Mouse (Mus musculus): ENCODE data around the gene Olfr62. TPM values are rescaled to one million over a fixed set of nuclear protein-coding genes. Genes with fewer than 3 reads are reported as not detected.

Olfr62 gene
- total RNA-seq (2014; rRNA removed) (not detected in 2 replicates), polyA plus RNA-seq (2015; fragmentation: Nextera tagmentation; extraction: Ambion mirVana) (not detected in 2 replicates)

DNA sequence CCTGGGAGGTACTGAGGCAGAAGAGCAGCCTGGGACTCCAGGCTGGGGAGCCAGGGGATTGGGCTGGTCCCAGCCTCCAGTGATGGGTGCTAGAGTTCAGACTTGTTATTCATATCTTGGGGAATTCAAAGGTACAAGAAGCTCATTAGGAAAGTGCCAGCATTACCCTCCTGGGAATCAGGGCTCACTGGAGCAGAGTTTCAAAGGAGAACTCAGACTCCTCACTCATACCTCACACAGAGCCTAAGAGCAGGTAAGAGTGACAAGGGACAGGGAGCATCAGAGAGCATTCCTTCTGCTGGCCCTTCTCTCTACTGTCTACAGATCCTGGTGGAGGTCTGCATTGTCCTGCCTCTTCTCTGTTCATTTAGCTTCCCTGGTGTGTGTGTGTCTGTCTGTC lies at the start of gene Olfr62:
TSS of gene Olfr62 (plus strand) at position 301 of the 400 bp plus-strand sequence.
- no peak for DNase-seq (ENCODE audit: low spot score)
- Histone ChIP-seq H3K9me3 (ENCODE audit: low read length) (no peaks in the 10 kb centered on the region), H3K4me3 (ENCODE audit: low read depth, low read length) (no peak within 1 kb of the TSS), H3K4me2 (ENCODE audit: low read depth, low read length, poor library complexity, severe bottlenecking) (no peak within 1 kb of the TSS), H3K4me1 (ENCODE audit: insufficient read depth, low read length) (no peaks in the 10 kb centered on the region), H3K27ac (ENCODE audit: low read depth, low read length) (no peak within 1 kb of the TSS), H3K36me3 (ENCODE audit: insufficient read depth, low read length) (no peaks in the 10 kb centered on the region), H3K27me3 (ENCODE audit: insufficient read depth, low read length) (no peaks in the 10 kb centered on the region), H3K9ac (replicated peaks; ENCODE audit: low read length, poor library complexity, severe bottlenecking) (no peak within 1 kb of the TSS)
- ATAC-seq (ENCODE audit: low FRiP score) = no peak
- no peak for TF ChIP-seq CTCF (IDR thresholded peaks at IDR 0.05)

- no peak overlapping the region for H3K9ac ChIP-seq (replicated peaks; ENCODE audit: low read length, poor library complexity, severe bottlenecking)
- WGBS = 72% methylated on average over 3 of the region's 3 CpGs
- no peak for TF ChIP-seq CTCF (IDR thresholded peaks at IDR 0.05)
- DNase-seq (ENCODE audit: low spot score) (no peak), ATAC-seq (ENCODE audit: low FRiP score) (no peak)
- H3K27ac ChIP-seq (ENCODE audit: low read depth, low read length) = no peak overlapping the region
- no peaks in the 10 kb centered on the region for H3K4me1 ChIP-seq (ENCODE audit: insufficient read depth, low read length)
- H3K4me3 ChIP-seq (ENCODE audit: low read depth, low read length) = no peak overlapping the region
- no peaks in the 10 kb centered on the region for H3K36me3 ChIP-seq (ENCODE audit: insufficient read depth, low read length)
- H3K27me3 ChIP-seq (ENCODE audit: insufficient read depth, low read length) = no peaks in the 10 kb centered on the region
- no peak overlapping the region for H3K4me2 ChIP-seq (ENCODE audit: low read depth, low read length, poor library complexity, severe bottlenecking)
- no peaks in the 10 kb centered on the region for H3K9me3 ChIP-seq (ENCODE audit: low read length)
Measured at GRCm38 (mm10) chr4:118609836-118610235, 48.9 kb upstream of the Olfr62 start.

DNA sequence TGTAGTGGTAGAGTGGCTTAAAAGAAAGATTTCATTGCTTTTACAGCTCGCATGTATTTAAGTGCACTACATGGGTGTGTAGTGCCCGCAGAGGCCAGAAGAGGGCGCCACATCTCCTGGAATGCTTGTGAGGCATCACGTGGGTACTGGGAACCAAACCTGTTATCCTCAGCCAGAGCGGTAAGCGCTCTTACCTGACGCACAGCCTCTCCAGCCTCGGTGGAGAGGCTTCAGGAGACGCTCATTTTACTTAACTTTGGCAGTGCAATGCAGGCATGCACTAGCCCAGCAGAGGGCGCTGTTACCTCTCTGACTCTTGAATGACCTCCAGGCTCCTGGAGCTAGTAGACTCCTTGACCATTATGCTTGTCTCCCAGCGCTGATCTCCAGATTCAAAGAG lies 46.1 kb upstream of the Olfr62 start:
- 24% methylated on average over 11 of the region's 11 CpGs for WGBS
- TF ChIP-seq CTCF (IDR thresholded peaks at IDR 0.05) = peak; percentile 46
- Histone ChIP-seq H3K4me1 (ENCODE audit: insufficient read depth, low read length) (no peaks in the 10 kb centered on the region), H3K9ac (replicated peaks; ENCODE audit: low read length, poor library complexity, severe bottlenecking) (no peak overlapping the region), H3K36me3 (ENCODE audit: insufficient read depth, low read length) (no peaks in the 10 kb centered on the region), H3K27ac (ENCODE audit: low read depth, low read length) (no peak overlapping the region), H3K4me3 (ENCODE audit: low read depth, low read length) (no peak overlapping the region), H3K4me2 (ENCODE audit: low read depth, low read length, poor library complexity, severe bottlenecking) (no peak overlapping the region), H3K27me3 (ENCODE audit: insufficient read depth, low read length) (no peaks in the 10 kb centered on the region), H3K9me3 (ENCODE audit: low read length) (no peaks in the 10 kb centered on the region)
- ATAC-seq (ENCODE audit: low FRiP score) (no peak), DNase-seq (ENCODE audit: low spot score) (peak; percentile 17)

DNA sequence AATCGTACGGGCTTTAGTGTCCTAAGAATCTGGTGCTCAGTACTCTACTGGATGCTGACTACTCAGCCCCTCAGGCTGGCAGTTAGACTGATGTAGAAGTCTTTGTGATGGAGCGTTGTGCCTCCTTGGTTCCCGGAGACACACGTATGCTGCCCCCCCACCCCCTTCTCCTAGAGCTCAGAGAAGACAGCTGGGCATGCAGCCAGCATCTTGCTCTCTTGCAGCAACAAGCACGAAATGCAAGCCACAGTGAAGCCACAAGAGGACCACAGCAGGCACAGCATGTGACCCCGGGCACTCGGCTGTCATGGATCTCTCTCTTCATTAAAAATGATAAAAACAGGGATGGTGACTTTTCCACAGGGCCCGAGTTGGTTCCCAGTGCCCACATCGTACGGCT lies 43.3 kb upstream of the Olfr62 start:
- no peaks in the 10 kb centered on the region for H3K9me3 ChIP-seq (ENCODE audit: low read length)
- WGBS = 72% methylated on average over 11 of the region's 11 CpGs
- ATAC-seq (ENCODE audit: low FRiP score) (no peak), DNase-seq (ENCODE audit: low spot score) (peak; percentile 2)
- H3K27ac ChIP-seq (ENCODE audit: low read depth, low read length) = no peak overlapping the region
- no peak overlapping the region for H3K9ac ChIP-seq (replicated peaks; ENCODE audit: low read length, poor library complexity, severe bottlenecking)
- H3K4me1 ChIP-seq (ENCODE audit: insufficient read depth, low read length) = no peaks in the 10 kb centered on the region
- TF ChIP-seq CTCF (IDR thresholded peaks at IDR 0.05) = no peak
- no peaks in the 10 kb centered on the region for H3K36me3 ChIP-seq (ENCODE audit: insufficient read depth, low read length)
- H3K4me3 ChIP-seq (ENCODE audit: low read depth, low read length) = no peak overlapping the region
- H3K4me2 ChIP-seq (ENCODE audit: low read depth, low read length, poor library complexity, severe bottlenecking) = no peak overlapping the region
- no peaks in the 10 kb centered on the region for H3K27me3 ChIP-seq (ENCODE audit: insufficient read depth, low read length)

- ATAC-seq (ENCODE audit: low FRiP score) (peak; percentile 96), DNase-seq (ENCODE audit: low spot score) (peak; percentile 97)
- peak within 1 kb of the TSS; percentile 69 for H3K4me3 ChIP-seq (ENCODE audit: low read depth, low read length)
- H3K4me1 ChIP-seq (ENCODE audit: insufficient read depth, low read length) = peaks cover 6% of the 10 kb centered on the region; the same call in 1 of the 2 replicates
- WGBS = under 1% methylated on average over 32 of the region's 41 CpGs
- peak within 1 kb of the TSS; percentile 60 for H3K27ac ChIP-seq (ENCODE audit: low read depth, low read length)
- no peaks in the 10 kb centered on the region for H3K9me3 ChIP-seq (ENCODE audit: low read length)
- peak within 1 kb of the TSS; percentile 61 for H3K9ac ChIP-seq (replicated peaks; ENCODE audit: low read length, poor library complexity, severe bottlenecking)
- peak within 1 kb of the TSS; percentile 73 for H3K4me2 ChIP-seq (ENCODE audit: low read depth, low read length, poor library complexity, severe bottlenecking)
- no peak for TF ChIP-seq CTCF (IDR thresholded peaks at IDR 0.05)
- peaks cover 22% of the 10 kb centered on the region for H3K36me3 ChIP-seq (ENCODE audit: insufficient read depth, low read length)
- H3K27me3 ChIP-seq (ENCODE audit: insufficient read depth, low read length) = no peaks in the 10 kb centered on the region
Measured at GRCm38 (mm10) chr4:118620279-118620966, 38.3 kb upstream of the Olfr62 start, which contains the start of the genes Cfap57 and Ebna1bp2. Gene Cfap57 (minus strand): TSS chr4:118620777. Gene Ebna1bp2 (plus strand): TSS chr4:118620799.

DNA sequence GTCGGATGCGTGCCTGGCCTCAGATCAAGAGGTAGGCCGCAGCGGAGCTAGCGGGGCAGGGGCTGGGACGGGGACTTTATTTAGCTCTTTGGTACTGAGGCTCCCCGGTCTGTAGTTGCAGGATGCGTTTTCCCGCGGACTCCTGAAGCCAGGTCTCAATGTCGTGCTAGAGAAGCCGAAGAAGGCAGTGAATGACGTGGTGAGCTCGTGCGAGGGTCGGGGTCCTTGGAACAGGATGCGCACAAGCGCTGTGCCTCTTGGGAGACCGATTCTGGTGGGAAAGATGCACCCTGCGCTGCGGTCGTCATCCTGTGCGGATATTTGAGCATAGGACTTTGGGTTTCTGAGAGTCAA lies 37.8 kb upstream of the Olfr62 start:
- H3K9me3 ChIP-seq (ENCODE audit: low read length) = no peaks in the 10 kb centered on the region
- peak; percentile 23 for DNase-seq (ENCODE audit: low spot score)
- H3K27me3 ChIP-seq (ENCODE audit: insufficient read depth, low read length) = no peaks in the 10 kb centered on the region
- TF ChIP-seq CTCF (IDR thresholded peaks at IDR 0.05) = no peak
- under 1% methylated on average over 23 of the region's 23 CpGs for WGBS
- H3K4me3 ChIP-seq (ENCODE audit: low read depth, low read length) = peak overlapping the region; percentile 69
- peak; percentile 48; the same call in 1 of the 2 replicates for ATAC-seq (ENCODE audit: low FRiP score)
- peak overlapping the region; percentile 73 for H3K4me2 ChIP-seq (ENCODE audit: low read depth, low read length, poor library complexity, severe bottlenecking)
- H3K36me3 ChIP-seq (ENCODE audit: insufficient read depth, low read length) = peaks cover 25% of the 10 kb centered on the region
- H3K27ac ChIP-seq (ENCODE audit: low read depth, low read length) = peak overlapping the region; percentile 60
- peak overlapping the region; percentile 61 for H3K9ac ChIP-seq (replicated peaks; ENCODE audit: low read length, poor library complexity, severe bottlenecking)
- H3K4me1 ChIP-seq (ENCODE audit: insufficient read depth, low read length) = peaks cover 6% of the 10 kb centered on the region; the same call in 1 of the 2 replicates

Measured in midbrain, postnatal 0 days (tissue).